Mouse (Mus musculus): ENCODE results near the gene Map3k11. TPM values are rescaled to one million over a fixed set of nuclear protein-coding genes. Genes with fewer than 3 reads are reported as not detected.

The Map3k11 gene
- polyA plus RNA-seq, 1 experiment from 2014 or later: 27.7 TPM

DNA sequence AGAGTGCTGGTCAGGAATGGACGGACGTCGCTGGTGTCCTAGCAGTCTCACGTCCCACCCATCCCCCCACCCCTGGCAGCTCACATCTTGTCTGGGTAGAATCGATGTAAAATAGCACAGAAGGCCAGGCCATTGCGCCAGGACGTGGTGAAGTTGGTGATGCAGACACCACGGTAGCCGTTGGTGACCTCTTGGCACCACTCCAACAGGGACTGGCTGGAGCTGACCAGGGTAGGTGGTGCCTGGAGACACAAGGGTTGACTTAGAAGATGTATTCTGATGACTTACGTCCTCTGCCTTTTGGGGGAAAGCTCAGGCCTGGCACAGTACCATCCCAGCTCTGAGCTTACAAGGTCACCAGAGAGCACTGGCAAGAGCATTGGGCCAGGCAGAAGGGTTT lies 28.4 kb downstream of the Map3k11 start:
- H3K4me1 ChIP-seq: peaks cover 85% of the 10 kb centered on the region
- H3K36me3 ChIP-seq: peaks cover 100% of the 10 kb centered on the region

DNA sequence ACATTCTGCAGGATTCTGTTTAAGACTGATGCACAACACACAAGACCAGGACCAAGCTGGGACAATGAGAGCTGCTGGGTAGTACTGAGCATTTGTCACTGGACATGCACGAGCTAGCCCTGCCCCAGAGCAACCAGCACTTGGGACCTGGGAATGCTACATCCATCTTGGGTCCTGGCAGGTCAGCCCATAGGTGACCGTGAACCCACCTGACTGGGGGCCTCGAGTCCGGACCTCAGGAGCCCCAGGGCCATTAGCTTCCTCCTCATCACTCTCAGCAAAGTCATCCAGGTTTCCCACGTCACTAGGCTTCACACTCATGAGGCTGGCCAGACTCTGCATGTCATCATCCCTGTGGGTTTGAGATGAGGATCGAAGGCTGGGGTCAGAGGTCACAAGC lies 32.7 kb downstream of the Map3k11 start:
- 0 out of 2 replicates have a peak overlapping the region, but pooled peaks have one; percentile 98 for H3K9ac ChIP-seq
- peaks cover 82% of the 10 kb centered on the region for H3K36me3 ChIP-seq
- H3K27ac ChIP-seq: peak overlapping the region; percentile 97; the same call in 1 of the 2 replicates
- H3K4me1 ChIP-seq: peaks cover 78% of the 10 kb centered on the region
- no peak for ATAC-seq
- 88% methylated on average over 6 of the region's 6 CpGs for WGBS (ENCODE audit: insufficient replicate concordance)
- H3K4me3 ChIP-seq: no peak overlapping the region
- no peaks in the 10 kb centered on the region for H3K9me3 ChIP-seq (replicated peaks)
- H3K27me3 ChIP-seq (replicated peaks): no peaks in the 10 kb centered on the region
- peak overlapping the region; percentile 92 for H3K4me2 ChIP-seq

More for the DNA sequence above, 28.4 kb downstream of the Map3k11 start:
- no peak overlapping the region for H3K9ac ChIP-seq
- no peak for ATAC-seq
- H3K4me3 ChIP-seq: no peak overlapping the region
- no peaks in the 10 kb centered on the region for H3K27me3 ChIP-seq (replicated peaks)
- H3K27ac ChIP-seq: peak overlapping the region; percentile 6; the same call in 1 of the 2 replicates
- H3K9me3 ChIP-seq (replicated peaks): no peaks in the 10 kb centered on the region
- H3K4me2 ChIP-seq: peak overlapping the region; percentile 13; the same call in 1 of the 2 replicates
- WGBS (ENCODE audit: insufficient replicate concordance): 76% methylated on average over 10 of the region's 10 CpGs

DNA sequence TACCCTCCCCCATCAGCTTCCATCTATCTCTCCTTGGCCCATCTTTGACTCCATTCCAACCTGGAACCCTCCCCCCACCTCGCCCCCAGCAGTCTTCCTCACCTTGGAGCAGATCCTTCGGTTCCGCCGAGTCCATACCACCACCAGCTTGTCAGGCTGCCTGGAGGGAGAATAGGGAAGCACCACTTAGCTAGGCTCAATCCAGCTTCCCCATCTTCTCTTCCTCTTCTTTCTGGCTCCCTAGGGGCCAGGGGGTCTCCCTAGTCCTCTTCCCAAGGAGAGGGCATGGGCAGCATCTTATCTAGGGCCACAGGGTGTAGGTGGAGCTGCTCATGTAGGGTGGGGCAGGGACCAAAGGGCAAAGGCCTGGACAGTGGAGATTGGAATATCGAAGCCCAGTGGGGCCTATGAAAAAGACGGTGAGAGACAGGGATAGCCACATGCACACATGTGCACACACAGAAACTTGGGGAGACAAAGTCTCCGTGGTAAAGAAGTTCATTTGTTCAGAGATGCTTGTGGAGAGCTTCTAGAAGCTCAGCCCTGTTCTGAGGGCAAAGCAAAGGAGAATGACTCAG lies 34.4 kb downstream of the Map3k11 start:
- peak overlapping the region; percentile 98 for H3K9ac ChIP-seq
- H3K36me3 ChIP-seq: peaks cover 65% of the 10 kb centered on the region
- H3K4me1 ChIP-seq: peaks cover 76% of the 10 kb centered on the region
- peak; percentile 77 for ATAC-seq
- peak overlapping the region; percentile 92 for H3K4me2 ChIP-seq
- peak overlapping the region; percentile 87 for H3K4me3 ChIP-seq
- H3K27ac ChIP-seq: peak overlapping the region; percentile 97
- H3K9me3 ChIP-seq (replicated peaks): no peaks in the 10 kb centered on the region
- WGBS (ENCODE audit: insufficient replicate concordance): 47% methylated on average over 7 of the region's 7 CpGs
- H3K27me3 ChIP-seq (replicated peaks): no peaks in the 10 kb centered on the region

DNA sequence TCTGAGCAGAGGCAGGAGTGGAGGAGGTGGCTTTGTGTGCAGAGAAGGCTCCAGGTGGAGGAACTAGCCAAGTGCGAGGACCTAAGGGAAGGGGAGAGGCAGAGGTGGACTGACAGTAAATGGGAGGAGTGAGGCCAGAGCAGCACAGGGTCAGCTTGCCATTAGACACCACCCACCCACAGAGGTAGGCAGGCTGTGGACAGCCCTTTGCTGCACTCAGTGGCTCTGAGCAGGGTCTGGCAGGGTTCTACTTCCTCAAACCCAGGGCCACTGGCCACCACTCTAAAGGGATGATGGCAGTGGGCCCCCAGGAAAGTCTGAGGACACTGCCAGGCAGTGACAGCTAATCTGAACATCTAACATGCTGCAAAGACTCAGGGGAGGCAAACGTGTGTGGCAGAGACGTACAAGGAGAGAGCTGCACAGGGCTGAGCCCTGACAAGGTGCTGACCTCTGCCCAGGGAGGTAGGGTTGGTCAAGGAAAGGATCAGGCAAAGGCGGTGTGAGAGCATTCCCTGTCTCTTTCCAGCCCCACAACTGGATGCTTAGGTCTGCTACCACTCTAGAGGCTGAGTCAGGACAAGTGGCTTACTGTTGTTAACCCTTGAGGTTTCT lies 35.5 kb downstream of the Map3k11 start:
- Histone ChIP-seq H3K9me3 (replicated peaks) (no peaks in the 10 kb centered on the region), H3K27me3 (replicated peaks) (no peaks in the 10 kb centered on the region), H3K4me2 (peak overlapping the region; percentile 92), H3K4me3 (peak overlapping the region; percentile 87), H3K36me3 (peaks cover 58% of the 10 kb centered on the region), H3K4me1 (peaks cover 80% of the 10 kb centered on the region), H3K27ac (peak overlapping the region; percentile 97), H3K9ac (peak overlapping the region; percentile 98)
- 25% methylated on average over 4 of the region's 4 CpGs for WGBS (ENCODE audit: insufficient replicate concordance)
- ATAC-seq: no peak

DNA sequence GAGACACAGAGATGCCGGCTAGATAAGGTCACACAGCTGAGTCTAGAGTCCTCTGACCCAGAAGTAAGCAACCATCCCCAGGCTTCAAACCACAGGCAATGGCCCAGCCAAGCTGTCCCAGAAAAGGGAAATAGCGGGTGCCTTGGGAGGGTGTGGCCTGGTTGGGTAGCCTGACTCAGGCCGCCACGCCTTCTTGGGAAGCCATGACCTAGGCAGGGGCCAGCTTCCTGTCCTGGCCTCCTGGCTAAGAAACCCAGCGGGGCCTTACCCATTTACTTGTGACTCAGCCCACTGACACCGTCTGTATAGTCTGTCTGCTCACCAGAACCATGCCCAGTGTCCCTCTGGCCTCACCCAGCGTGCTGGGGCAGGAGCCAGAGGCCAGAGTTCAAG lies 36.0 kb downstream of the Map3k11 start:
- H3K27ac ChIP-seq: peak overlapping the region; percentile 97
- WGBS (ENCODE audit: insufficient replicate concordance): 19% methylated on average over 7 of the region's 7 CpGs
- H3K4me3 ChIP-seq: peak overlapping the region; percentile 87
- peak; percentile 61 for ATAC-seq
- no peaks in the 10 kb centered on the region for H3K27me3 ChIP-seq (replicated peaks)
- peak overlapping the region; percentile 98 for H3K9ac ChIP-seq
- H3K4me2 ChIP-seq: peak overlapping the region; percentile 92
- H3K4me1 ChIP-seq: peaks cover 81% of the 10 kb centered on the region
- peaks cover 53% of the 10 kb centered on the region for H3K36me3 ChIP-seq
- H3K9me3 ChIP-seq (replicated peaks): no peaks in the 10 kb centered on the region

GRCm38 (mm10) chr19:5725029-5725707 lies 36.6 kb downstream of the Map3k11 start:
- Histone ChIP-seq H3K9me3 (replicated peaks) (no peaks in the 10 kb centered on the region), H3K27me3 (replicated peaks) (no peaks in the 10 kb centered on the region), H3K36me3 (peaks cover 49% of the 10 kb centered on the region), H3K4me1 (peaks cover 84% of the 10 kb centered on the region), H3K4me2 (peak overlapping the region; percentile 92), H3K4me3 (peak overlapping the region; percentile 87), H3K9ac (peak overlapping the region; percentile 98), H3K27ac (peak overlapping the region; percentile 97)
- WGBS (ENCODE audit: insufficient replicate concordance): 14% methylated on average over 12 of the region's 12 CpGs
- ATAC-seq: no peak

GRCm38 (mm10) chr19:5725767-5726515 lies 37.4 kb downstream of the Map3k11 start, which contains the start of gene Ehbp1l1:
Gene Ehbp1l1, minus strand, starts transcription at chr19:5726317.
- no peaks in the 10 kb centered on the region for H3K27me3 ChIP-seq (replicated peaks)
- H3K9me3 ChIP-seq (replicated peaks): no peaks in the 10 kb centered on the region
- H3K27ac ChIP-seq: peak within 1 kb of the TSS; percentile 97
- peaks cover 84% of the 10 kb centered on the region for H3K4me1 ChIP-seq
- H3K9ac ChIP-seq: peak within 1 kb of the TSS; percentile 98
- peak within 1 kb of the TSS; percentile 92 for H3K4me2 ChIP-seq
- peak within 1 kb of the TSS; percentile 87 for H3K4me3 ChIP-seq
- H3K36me3 ChIP-seq: peaks cover 45% of the 10 kb centered on the region
- 2% methylated on average over 49 of the region's 49 CpGs for WGBS (ENCODE audit: insufficient replicate concordance)
- peak; percentile 35 for ATAC-seq

DNA sequence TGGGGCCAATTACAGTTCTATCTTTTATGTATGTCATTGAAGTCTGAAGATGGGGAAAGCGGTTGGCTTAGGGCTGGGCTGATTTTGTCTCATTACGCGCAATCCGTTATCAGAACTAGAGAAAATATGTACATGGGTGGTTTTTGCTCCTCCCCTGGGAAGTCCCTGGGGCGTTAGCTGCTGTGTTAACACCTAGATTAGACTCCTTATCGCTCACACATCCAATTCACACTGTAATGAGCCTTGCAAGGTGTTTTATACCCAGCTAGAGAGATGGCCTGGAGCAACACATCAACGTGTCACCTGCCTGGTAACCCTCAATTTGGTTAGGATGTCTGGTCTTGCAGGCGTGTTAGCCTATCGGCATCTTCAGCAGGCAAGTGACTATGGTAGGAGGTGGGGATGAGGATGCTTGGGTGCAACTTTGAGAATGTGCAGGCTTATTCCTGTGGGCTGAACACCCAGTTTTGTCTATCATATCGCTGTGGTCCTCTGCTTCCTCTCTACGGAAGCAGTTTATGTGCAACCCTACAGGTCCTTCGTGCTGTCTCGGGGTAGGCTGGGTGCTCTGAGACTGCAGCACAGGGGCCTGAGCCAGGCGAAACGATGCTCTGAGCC lies 38.5 kb downstream of the Map3k11 start:
- peak; percentile 62 for ATAC-seq
- H3K36me3 ChIP-seq: peaks cover 34% of the 10 kb centered on the region
- peak overlapping the region; percentile 97 for H3K27ac ChIP-seq
- H3K9me3 ChIP-seq (replicated peaks): no peaks in the 10 kb centered on the region
- 26% methylated on average over 15 of the region's 15 CpGs for WGBS (ENCODE audit: insufficient replicate concordance)
- H3K4me2 ChIP-seq: peak overlapping the region; percentile 92
- no peaks in the 10 kb centered on the region for H3K27me3 ChIP-seq (replicated peaks)
- peak overlapping the region; percentile 87 for H3K4me3 ChIP-seq
- H3K4me1 ChIP-seq: peaks cover 84% of the 10 kb centered on the region
- peak overlapping the region; percentile 98 for H3K9ac ChIP-seq

DNA sequence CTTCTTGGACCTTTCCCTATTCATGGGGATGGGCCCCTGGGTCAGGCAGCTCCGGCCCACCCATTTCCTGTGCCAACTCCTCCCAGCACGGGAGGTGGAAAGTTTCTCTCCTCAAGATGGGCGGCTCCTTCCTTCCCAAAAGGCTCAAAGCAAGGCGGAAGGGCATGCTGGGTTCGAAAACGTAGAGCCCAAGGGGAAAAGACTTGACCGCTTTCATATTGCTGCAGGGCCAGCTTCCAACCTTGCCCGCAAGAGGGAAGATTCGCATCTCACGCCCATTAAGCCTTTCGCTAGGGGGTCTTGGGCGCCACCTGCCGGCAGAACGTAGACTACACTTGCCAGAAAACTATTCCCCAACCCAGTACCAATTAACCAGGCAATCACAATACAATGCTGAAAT lies 39.2 kb downstream of the Map3k11 start:
- 1% methylated on average over 14 of the region's 14 CpGs for WGBS (ENCODE audit: insufficient replicate concordance)
- Histone ChIP-seq H3K27ac (peak overlapping the region; percentile 97), H3K4me1 (peaks cover 79% of the 10 kb centered on the region), H3K4me3 (peak overlapping the region; percentile 87), H3K9ac (peak overlapping the region; percentile 98), H3K27me3 (replicated peaks) (no peaks in the 10 kb centered on the region), H3K36me3 (peaks cover 28% of the 10 kb centered on the region), H3K9me3 (replicated peaks) (no peaks in the 10 kb centered on the region), H3K4me2 (peak overlapping the region; percentile 92)
- no peak for ATAC-seq

DNA sequence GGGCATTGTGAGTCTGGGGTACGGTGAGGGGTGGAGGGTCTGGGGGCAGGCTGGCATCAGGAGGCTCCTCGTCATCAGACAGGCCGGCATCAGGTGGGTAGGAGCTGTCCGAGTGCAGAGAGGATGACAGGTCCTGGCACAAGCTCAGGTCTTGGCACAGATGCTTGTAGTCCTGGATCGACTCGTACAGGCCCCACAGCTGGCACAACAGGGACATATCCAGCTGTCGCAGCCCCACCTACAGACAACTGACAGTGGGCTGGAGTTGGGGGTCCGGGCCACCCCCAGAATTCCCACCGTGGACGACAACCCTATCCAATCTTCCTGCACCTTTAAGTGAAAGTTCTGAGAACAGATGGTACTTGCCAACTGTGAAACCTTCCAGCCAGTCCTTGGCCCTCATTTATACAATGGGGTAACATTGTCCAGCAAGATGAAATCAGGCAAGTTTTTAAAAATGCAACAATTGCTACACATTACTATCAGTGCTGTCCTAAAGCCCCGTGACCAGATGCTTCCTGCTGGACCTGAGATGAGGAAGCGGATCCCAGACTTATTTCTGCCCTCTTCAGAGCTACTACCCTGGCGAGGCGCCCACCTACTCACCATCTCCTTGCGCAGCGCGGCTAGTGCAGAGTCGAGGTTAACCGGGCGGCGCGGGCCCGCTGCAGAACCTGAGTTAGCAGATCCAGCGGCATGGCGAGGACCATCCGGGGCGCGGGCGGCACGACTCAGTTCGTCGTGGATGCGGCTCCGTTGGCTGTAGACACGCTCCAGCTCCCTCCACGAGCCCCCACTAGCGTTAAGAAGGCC lies 40.3 kb downstream of the Map3k11 start:
- 12% methylated on average over 37 of the region's 37 CpGs for WGBS (ENCODE audit: insufficient replicate concordance)
- peak overlapping the region; percentile 92 for H3K4me2 ChIP-seq
- no peaks in the 10 kb centered on the region for H3K9me3 ChIP-seq (replicated peaks)
- peak overlapping the region; percentile 98 for H3K9ac ChIP-seq
- H3K4me1 ChIP-seq: peaks cover 68% of the 10 kb centered on the region
- peak overlapping the region; percentile 97 for H3K27ac ChIP-seq
- ATAC-seq: no peak
- 0 out of 2 replicates have a peak, but pooled peaks cover 3% of the 10 kb centered on the region for H3K27me3 ChIP-seq (replicated peaks)
- H3K36me3 ChIP-seq: peaks cover 17% of the 10 kb centered on the region
- peak overlapping the region; percentile 87 for H3K4me3 ChIP-seq

All from liver, embryonic 12.5 days (tissue).